Mouse (Mus musculus) bone marrow macrophage, adult 2 months (primary cell): ENCODE results near the gene Vmn1r234.
"Not testable (repeated sequence)": the region's sequence is repeated elsewhere in the genome, so short reads cannot be mapped to it uniquely, and the experiment has no call there.

ENCODE experiments used
- CTCF ChIP-seq: IDR thresholded peaks from 2 replicates; pipeline ENCODE4 v1.5.1; 2012; ENCODE audit warnings: low read depth, mild to moderate bottlenecking, low read length, moderate library complexity
- POLR2A ChIP-seq: IDR thresholded peaks from 2 replicates; pipeline ENCODE4 v1.6.1; 2012; ENCODE audit warnings: mild to moderate bottlenecking, low read depth, low read length, borderline replicate concordance

- not testable (repeated sequence) for TF ChIP-seq POLR2A, CTCF
Measured at GRCm38 (mm10) chr17:21211081-21211480, 14.8 kb upstream of the Vmn1r234 start.
